Mouse (Mus musculus): Measurements from ENCODE around the gene Efna2.

The Efna2 gene

DNA sequence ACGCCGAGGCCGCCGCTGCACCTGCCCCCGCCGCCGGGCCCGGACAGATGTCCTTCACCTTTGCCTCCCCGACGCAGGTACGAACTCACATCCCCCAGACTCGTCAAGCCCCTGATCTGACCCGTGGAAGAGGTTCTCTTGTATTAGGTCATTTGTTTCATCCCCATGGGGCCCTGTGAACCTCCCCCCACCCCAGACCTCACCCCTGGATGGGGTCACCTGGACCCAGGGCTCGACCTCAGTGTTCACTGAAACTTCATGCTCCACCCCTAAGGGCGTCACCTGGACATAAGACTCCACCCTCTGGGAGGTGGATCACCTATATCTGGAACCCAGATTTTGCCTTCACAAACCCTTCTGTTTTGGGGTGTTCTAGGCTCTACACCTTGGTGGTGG, 36.8 kb upstream of the Efna2 start:
- DNase-seq: no peak

GRCm38 (mm10) chr10:80143664-80144063, 35.6 kb upstream of the Efna2 start:
- no peak for DNase-seq

DNA sequence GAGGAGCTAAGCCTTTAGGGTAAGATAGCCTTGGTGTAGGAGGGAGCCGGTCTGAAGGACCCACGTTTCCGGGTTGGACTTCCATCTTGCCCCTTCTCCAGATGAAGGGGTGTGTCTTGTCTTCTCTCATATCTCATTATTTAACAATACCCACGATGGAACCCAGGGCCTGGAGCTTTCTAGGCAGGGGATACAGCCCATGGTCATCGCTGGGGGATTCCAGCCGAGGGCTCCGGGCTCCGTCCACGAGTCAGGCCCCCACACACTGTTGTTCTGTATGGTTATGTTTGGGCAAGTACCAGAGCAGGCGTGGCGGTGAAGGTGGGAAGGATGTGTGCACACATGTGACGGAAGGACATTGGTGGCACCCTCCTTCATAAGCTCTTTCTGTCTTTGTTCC, 35.1 kb upstream of the Efna2 start:
- DNase-seq: no peak

DNA sequence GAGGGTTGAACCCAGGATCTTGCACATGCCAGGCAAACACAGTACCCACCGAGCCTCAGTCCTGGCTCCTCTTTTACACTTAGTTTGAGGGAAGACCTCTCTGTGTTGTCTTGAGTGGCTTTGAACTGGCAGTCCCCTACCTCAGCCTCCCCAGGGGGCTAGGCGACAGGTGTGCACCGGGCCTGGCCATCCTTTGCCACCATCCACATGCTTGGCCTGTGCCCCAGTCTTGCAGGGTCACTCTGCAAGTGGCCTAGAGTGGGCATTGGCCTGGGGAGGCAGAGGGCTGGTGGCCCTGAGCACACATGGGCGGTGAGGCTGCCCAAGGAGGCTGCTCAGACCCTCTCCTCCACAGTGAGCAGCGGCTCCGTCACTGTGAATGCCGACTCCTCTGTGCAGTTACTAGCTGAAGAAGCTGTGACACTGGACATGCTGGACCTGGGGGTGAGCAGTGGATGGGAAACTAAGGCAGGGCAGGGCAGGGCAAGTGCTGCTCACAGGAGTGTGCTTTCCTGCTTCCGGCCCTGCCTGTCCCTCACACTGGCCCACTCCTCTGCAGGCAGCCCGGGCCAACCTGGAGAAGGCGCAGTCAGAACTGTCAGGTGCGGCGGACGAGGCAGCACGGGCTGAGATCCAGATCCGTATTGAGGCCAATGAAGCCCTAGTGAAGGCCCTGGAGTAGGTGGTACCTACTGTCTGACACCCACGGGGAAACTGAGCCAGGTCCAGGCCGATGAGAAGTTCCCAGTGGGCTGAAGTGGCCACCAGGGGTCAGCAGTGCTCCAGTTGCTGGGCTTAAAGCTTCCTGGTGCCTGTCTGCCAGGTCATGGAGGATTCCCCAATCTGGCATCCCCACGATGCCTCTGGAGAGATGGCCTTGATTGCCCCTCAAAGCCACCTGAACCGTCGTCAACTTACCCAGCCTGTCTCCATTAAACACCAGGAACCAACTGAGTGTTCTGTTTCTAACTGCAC, 34.1 kb upstream of the Efna2 start:
- DNase-seq: peak; percentile 90 to 93

- DNase-seq: peak; percentile 64 to 66
These were observed 33.4 kb upstream of the Efna2 start for GRCm38 (mm10) chr10:80145896-80146295.

DNA sequence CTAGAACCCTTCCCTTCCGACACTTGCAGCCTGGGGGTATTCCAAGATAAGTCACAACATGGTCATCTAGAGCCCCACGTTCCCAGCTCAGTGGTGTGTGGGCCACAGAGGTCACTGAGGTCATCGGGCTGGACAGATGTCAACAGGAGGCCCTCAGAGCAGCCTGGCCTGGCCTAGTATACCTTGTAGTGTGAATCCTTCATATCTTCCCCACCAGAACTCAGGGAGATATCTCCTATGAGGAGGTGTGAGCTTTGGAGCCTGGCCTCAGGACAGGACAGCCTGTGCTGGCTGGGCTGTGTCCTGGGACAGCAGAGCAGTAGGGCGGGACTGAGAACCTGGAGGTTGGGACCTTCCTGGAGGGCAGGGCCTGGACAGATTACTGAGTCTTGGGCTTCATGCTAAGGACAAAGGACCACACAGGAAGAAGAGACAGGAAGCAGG, 32.7 kb upstream of the Efna2 start:
- no peak for DNase-seq

- DNase-seq: no peak
These were observed 32.0 kb upstream of the Efna2 start for GRCm38 (mm10) chr10:80147146-80147718.

DNA sequence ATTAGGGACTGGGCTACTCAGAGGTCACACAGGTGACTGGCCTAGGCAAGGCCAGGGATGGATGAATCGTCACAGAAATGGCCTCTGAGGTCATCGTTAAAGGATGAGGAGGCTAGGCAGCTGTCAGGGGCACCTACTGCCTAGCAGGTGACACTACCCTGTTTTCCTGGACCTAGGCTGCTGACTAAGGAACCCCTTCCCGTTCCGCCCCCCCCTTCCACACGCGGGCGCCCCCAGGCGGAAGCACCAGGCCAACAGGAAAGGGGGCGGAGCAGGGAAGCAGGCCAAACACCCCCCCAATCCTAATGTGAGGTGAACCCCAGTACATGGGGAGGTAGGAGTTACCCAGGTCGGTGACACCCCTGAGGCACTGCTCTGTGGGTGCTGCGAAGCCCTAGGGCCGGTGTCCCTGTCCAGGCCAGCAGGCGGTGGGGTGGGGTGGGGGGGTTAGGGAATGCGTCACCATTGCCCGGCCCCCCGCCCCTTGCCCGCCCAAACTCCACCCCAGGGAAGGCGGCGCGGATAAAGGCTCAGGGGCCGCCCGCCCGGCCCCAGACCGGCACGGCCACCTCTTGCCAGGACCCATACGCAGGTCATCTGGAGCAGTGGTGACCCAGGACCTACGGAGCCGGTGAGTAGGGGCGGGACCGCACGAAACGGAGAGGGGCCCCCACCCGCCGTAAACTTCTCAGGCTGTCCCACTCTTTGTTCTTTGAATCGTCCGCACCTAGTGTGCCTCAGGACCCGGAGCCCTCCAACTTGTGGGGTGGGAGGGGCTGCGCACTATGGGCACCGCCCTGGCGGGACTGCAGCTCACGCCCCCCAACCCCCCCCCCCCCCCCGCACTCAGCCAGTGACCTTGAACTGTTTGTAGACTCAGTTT, 31.3 kb upstream of the Efna2 start, which contains the start of gene Midn:
Gene Midn, plus strand, starts transcription at position 554 of the 883 bp plus-strand sequence.
- DNase-seq: peak; percentile 86 to 87

- peak; percentile 97 to 98 for DNase-seq
These were observed 30.5 kb upstream of the Efna2 start for GRCm38 (mm10) chr10:80148610-80149290.

- DNase-seq: peak; percentile 99 to 100
These were observed 29.7 kb upstream of the Efna2 start for GRCm38 (mm10) chr10:80149291-80150225.

- peak; percentile 86 for DNase-seq
These were observed 28.8 kb upstream of the Efna2 start for GRCm38 (mm10) chr10:80150226-80151210.

DNA sequence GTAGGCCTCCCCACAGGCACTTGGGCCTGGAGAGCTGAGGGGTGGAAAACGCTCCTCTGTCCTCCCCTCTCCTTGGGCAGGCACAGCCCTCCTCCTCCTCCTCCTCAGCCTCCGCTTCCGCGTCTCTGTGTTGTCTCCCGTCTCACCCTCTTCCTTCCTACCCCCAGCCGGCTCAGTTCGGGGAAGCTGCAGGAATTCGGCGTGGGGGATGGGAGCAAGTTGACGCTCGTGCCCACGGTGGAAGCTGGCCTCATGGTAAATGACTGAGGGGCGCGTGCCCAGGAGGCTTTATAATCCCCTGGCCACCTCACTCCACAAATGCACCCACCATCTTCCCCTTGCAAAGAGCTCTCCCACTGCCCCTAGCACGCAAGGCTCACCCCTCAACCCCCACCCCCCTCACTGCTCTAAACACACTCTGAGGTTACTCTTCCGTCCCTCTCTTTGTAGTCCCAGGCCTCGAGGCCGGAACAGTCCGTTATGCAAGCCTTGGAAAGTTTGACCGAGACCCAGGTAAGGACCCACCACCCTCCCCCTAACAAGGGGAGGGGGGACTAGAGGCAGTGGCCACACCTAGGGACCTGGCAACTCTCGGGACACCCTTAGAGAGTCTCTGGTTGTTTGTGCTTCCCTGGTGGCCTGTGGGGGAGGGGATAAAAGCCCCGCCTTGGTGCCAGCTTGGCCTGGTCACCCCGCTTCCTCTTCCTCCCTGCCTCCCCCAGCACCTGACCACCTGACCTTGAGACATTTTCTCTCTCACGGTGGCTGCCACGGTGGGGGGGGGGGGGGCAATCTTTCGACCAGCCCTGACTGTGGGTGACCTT, 27.9 kb upstream of the Efna2 start:
- peak; percentile 78 to 82 for DNase-seq

GRCm38 (mm10) chr10:80152071-80152872, 27.0 kb upstream of the Efna2 start:
- DNase-seq: peak; percentile 51 to 54

- peak; percentile 55 to 60 for DNase-seq
These were observed 26.4 kb upstream of the Efna2 start for GRCm38 (mm10) chr10:80152873-80153260.

- DNase-seq: no peak
These were observed 25.6 kb upstream of the Efna2 start for GRCm38 (mm10) chr10:80153713-80154112.

GRCm38 (mm10) chr10:80154384-80154783, 24.9 kb upstream of the Efna2 start:
- DNase-seq: no peak

- DNase-seq: peak in 1 of 2 experiments; percentile 61
These were observed 24.0 kb upstream of the Efna2 start for GRCm38 (mm10) chr10:80155277-80155676.
